Mouse (Mus musculus): ENCODE data around the gene Gnb5. TPM values are rescaled to one million over a fixed set of nuclear protein-coding genes. Genes with fewer than 3 reads are reported as not detected.

The Gnb5 gene
- total and polyA plus RNA-seq, 3 experiments = 3.1 to 6.5 (median 4.7) TPM

GRCm38 (mm10) chr9:75259656-75260055 is 46.4 kb upstream of the Gnb5 start:
- Histone ChIP-seq H3K4me3 (replicated peaks in 1 of 3; ENCODE audit: low read depth in 2 of 3, low read length in 2 of 3, poor library complexity in 1 of 3) (no peak overlapping the region), H3K27ac (ENCODE audit: insufficient read depth, low read depth) (no peak overlapping the region), H3K79me2 (replicated peaks; ENCODE audit: control insufficient read depth, extremely low read depth, insufficient read depth, poor library complexity, severe bottlenecking) (no peaks in the 10 kb centered on the region), H3K27me3 (replicated peaks) (no peaks in the 10 kb centered on the region), H3K4me2 (ENCODE audit: insufficient read depth, low read depth, poor library complexity, severe bottlenecking) (no peak overlapping the region), H3K9ac (ENCODE audit: insufficient read depth, low read depth) (no peak overlapping the region), H3K4me1 (ENCODE audit: control insufficient read depth in 1 of 2, insufficient read depth in 2 of 2) (peaks cover 10 to 15% of the 10 kb centered on the region in 2 experiments), H3K36me3 (replicated peaks in 1 of 2; ENCODE audit: control insufficient read depth in 1 of 2, insufficient read depth in 1 of 2, low read length in 1 of 2) (peaks cover 0 to 7% of the 10 kb centered on the region in 2 experiments), H3K9me3 (replicated peaks; ENCODE audit: low read length) (peaks cover 3% of the 10 kb centered on the region)
- dilution Hi-C loops (cut with MboI; ENCODE audit: extremely low pct_ligation_motif_present, extremely low pct_unique_long_range_greater_than_20kb, low sequenced_read_pairs) (no loop called here), in situ Hi-C loops (cut with MboI; ENCODE audit: low pct_ligation_motif_present, low pct_unique_long_range_greater_than_20kb, low sequenced_read_pairs) (no loop called here)
- peak; percentile 28 for DNase-seq (ENCODE audit: extremely low read depth)
- TF ChIP-seq EP300 (IDR thresholded peaks at IDR 0.05; ENCODE audit: low read length) = no peak
- TF ChIP-seq CTCF (conservative IDR thresholded peaks at IDR 0.05 in 1 of 2, IDR thresholded peaks at IDR 0.05 in 1 of 2; ENCODE audit: low read depth in 2 of 2, low read length in 2 of 2) = peak; percentile 51 to 64
- TF ChIP-seq UBTF (IDR thresholded peaks at IDR 0.05; ENCODE audit: low read depth, low read length) = no peak
- TF ChIP-seq MAFK (IDR thresholded peaks at IDR 0.05; ENCODE audit: insufficient replicate concordance, low read length) = no peak
- peak; percentile 26 for TF ChIP-seq RAD21 (IDR thresholded peaks at IDR 0.05; ENCODE audit: low read depth, low read length)
- TF ChIP-seq SMC3 (IDR thresholded peaks at IDR 0.05; ENCODE audit: low read depth, low read length) = peak; percentile 41

DNA sequence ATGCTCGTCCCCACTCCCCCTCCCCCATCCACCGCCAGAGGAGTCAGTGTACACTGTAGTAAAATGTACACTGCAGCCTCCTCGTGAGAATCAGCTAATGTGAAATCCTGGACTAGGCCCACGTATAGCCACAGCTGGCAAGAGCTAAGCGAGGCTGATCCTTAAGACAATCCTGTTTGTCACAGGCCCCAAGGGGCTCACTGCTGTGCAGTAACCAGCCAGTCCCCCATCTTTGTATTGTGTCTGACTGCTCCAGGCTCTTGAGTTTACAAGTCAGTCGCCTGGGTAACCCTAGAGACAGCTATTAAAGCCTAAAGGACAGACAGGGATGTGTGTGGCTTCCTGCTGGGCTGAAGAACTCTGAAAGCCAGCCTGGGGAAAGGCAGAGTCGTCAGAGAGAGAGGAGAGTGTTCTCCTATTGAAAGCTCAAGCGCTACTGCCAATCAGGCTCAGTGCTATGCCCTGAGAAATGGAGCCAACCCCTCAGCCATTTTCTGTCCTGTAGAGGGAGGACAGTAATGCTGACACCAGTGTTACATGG is 44.7 kb upstream of the Gnb5 start:
- dilution Hi-C loops (cut with MboI; ENCODE audit: extremely low pct_ligation_motif_present, extremely low pct_unique_long_range_greater_than_20kb, low sequenced_read_pairs) = no loop called here
- Histone ChIP-seq H3K4me3 (replicated peaks in 1 of 3; ENCODE audit: low read depth in 2 of 3, low read length in 2 of 3, poor library complexity in 1 of 3) (no peak overlapping the region), H3K4me2 (ENCODE audit: insufficient read depth, low read depth, poor library complexity, severe bottlenecking) (no peak overlapping the region), H3K9me3 (replicated peaks; ENCODE audit: low read length) (peaks cover 3% of the 10 kb centered on the region), H3K27ac (ENCODE audit: insufficient read depth, low read depth) (no peak overlapping the region), H3K9ac (ENCODE audit: insufficient read depth, low read depth) (no peak overlapping the region), H3K4me1 (ENCODE audit: control insufficient read depth in 1 of 2, insufficient read depth in 2 of 2) (peaks cover 3 to 6% of the 10 kb centered on the region in 2 experiments; a peak in 2 of 4 replicates), H3K79me2 (replicated peaks; ENCODE audit: control insufficient read depth, extremely low read depth, insufficient read depth, poor library complexity, severe bottlenecking) (no peaks in the 10 kb centered on the region), H3K27me3 (replicated peaks) (no peaks in the 10 kb centered on the region), H3K36me3 (replicated peaks in 1 of 2; ENCODE audit: control insufficient read depth in 1 of 2, insufficient read depth in 1 of 2, low read length in 1 of 2) (peaks cover 0 to 10% of the 10 kb centered on the region in 2 experiments)
- in situ Hi-C loops (cut with MboI; ENCODE audit: low pct_ligation_motif_present, low pct_unique_long_range_greater_than_20kb, low sequenced_read_pairs) = no loop called here
- DNase-seq (ENCODE audit: extremely low read depth) = no peak
- TF ChIP-seq ZC3H11A (IDR thresholded peaks at IDR 0.05; ENCODE audit: low read depth, low read length) = no peak
- no peak for TF ChIP-seq POLR2AphosphoS2 (IDR thresholded peaks at IDR 0.05; ENCODE audit: low read depth, low read length)
- no peak for TF ChIP-seq MAX (IDR thresholded peaks at IDR 0.05; ENCODE audit: low read length)
- TF ChIP-seq ZKSCAN1 (IDR thresholded peaks at IDR 0.05; ENCODE audit: borderline replicate concordance, low read depth, low read length) = no peak
- no peak for TF ChIP-seq TCF12 (IDR thresholded peaks at IDR 0.05; ENCODE audit: low read depth, low read length)
- no peak for TF ChIP-seq CTCF (conservative IDR thresholded peaks at IDR 0.05 in 1 of 2, IDR thresholded peaks at IDR 0.05 in 1 of 2; ENCODE audit: low read depth in 2 of 2, low read length in 2 of 2)
- no peak for TF ChIP-seq SIN3A (IDR thresholded peaks at IDR 0.05; ENCODE audit: low read length)
- TF ChIP-seq ELF1 (IDR thresholded peaks at IDR 0.05; ENCODE audit: low read depth, low read length) = no peak
